Mouse (Mus musculus) limb, embryonic 14.5 days (tissue): ENCODE results near the gene Adamtsl1. TPM values are rescaled to one million over a fixed set of nuclear protein-coding genes. Genes with fewer than 3 reads are reported as not detected.

Source experiments
- ATAC-seq: fragments of 200-750 bp; cut with Nextera tagmentation; 2 replicates; pipeline ENCODE4 v1.8.0; 2017; ENCODE audit warnings: low read depth, moderate number of reproducible peaks, moderate TSS enrichment; ENCODE audit not compliant: low FRiP score
- DNase-seq: peaks from one replicate; pipeline ENCODE4 v3.0.0-alpha.2; 2015; ENCODE audit warnings: low spot score
- H3K27ac ChIP-seq: fragments of 300-500 bp; sonication (generic); replicated peaks from 2 replicates; pipeline ENCODE4 v1.5.1; 2014; ENCODE audit warnings: low read depth, mild to moderate bottlenecking, low read length, moderate library complexity, mixed read lengths
- H3K27me3 ChIP-seq: fragments of 300-500 bp; sonication (generic); 2 replicates; pipeline ENCODE4 v1.6.1; 2014; ENCODE audit warnings: low read length, mixed read lengths; ENCODE audit not compliant: control insufficient read depth, insufficient read depth
- H3K36me3 ChIP-seq: fragments of 300-500 bp; sonication (generic); 2 replicates; pipeline ENCODE4 v1.6.1; 2014; ENCODE audit warnings: mild to moderate bottlenecking, low read length, moderate library complexity, mixed read lengths; ENCODE audit not compliant: control insufficient read depth, insufficient read depth
- H3K4me1 ChIP-seq: fragments of 300-500 bp; sonication (generic); 2 replicates; pipeline ENCODE4 v1.6.1; 2014; ENCODE audit warnings: antibody characterized with exemption, low read length, mixed read lengths; ENCODE audit not compliant: control insufficient read depth, insufficient read depth
- H3K4me2 ChIP-seq: fragments of 300-500 bp; sonication (generic); replicated peaks from 2 replicates; pipeline ENCODE4 v1.6.1; 2014; ENCODE audit warnings: low read depth, mild to moderate bottlenecking, low read length, moderate library complexity; ENCODE audit not compliant: severe bottlenecking
- H3K4me3 ChIP-seq: fragments of 300-500 bp; sonication (generic); replicated peaks from 2 replicates; pipeline ENCODE4 v1.5.1; 2014; ENCODE audit warnings: low read length
- H3K9ac ChIP-seq: fragments of 300-500 bp; sonication (generic); 2 replicates; pipeline ENCODE4 v1.6.1; 2014; ENCODE audit warnings: mild to moderate bottlenecking, low read depth, low read length, moderate library complexity; ENCODE audit not compliant: severe bottlenecking
- H3K9me3 ChIP-seq: fragments of 300-500 bp; sonication (generic); 2 replicates; pipeline ENCODE4 v1.6.1; 2016; ENCODE audit warnings: low read length; ENCODE audit not compliant: control insufficient read depth
- POLR2A ChIP-seq: fragments of 200-500 bp; IDR thresholded peaks from 2 replicates; pipeline ENCODE4 v1.8.0; 2012; ENCODE audit warnings: inconsistent platforms, mild to moderate bottlenecking, moderate library complexity, borderline replicate concordance; ENCODE audit not compliant: insufficient read depth, insufficient read length; ENCODE audit errors: extremely low read depth
- WGBS: fragments of 180-500 bp; shearing (Covaris S2); extraction: QIAGEN DNeasy Blood & Tissue Kit; methylation state at CpG from one replicate; pipeline ENCODE4 v1.1.7; 2014; 5-methylcytosine and 5-hydroxymethylcytosine counted together
- polyA plus RNA-seq, 2 experiments: library from polyadenylated mRNA; depleted of rRNA in 1 of 2; stranded (reverse) in 1 of 2; unstranded in 1 of 2; fragments of >200 nt; fragmentation: Nextera tagmentation in 1 of 2; extraction: Ambion mirVana in 1 of 2; gene quantifications; 2 replicates each; pipeline versions ENCODE4 v1.2.1 to v1.2.3; 2012 to 2014

The Adamtsl1 gene
- polyA plus RNA-seq, 2 experiments: 22.9 to 47.5 TPM

GRCm38 (mm10) chr4:85507491-85507890, 6.5 kb upstream of the Adamtsl1 start:
- WGBS: 50% methylated on average over 5 of the region's 5 CpGs
- Histone ChIP-seq H3K9ac (no peak overlapping the region), H3K4me1 (no peaks in the 10 kb centered on the region), H3K27me3 (no peaks in the 10 kb centered on the region), H3K27ac (no peak overlapping the region), H3K4me2 (no peak overlapping the region), H3K9me3 (no peaks in the 10 kb centered on the region), H3K4me3 (no peak overlapping the region), H3K36me3 (no peaks in the 10 kb centered on the region)
- TF ChIP-seq POLR2A: no peak
- no peak for DNase-seq
- ATAC-seq: no peak

- TF ChIP-seq POLR2A: no peak
- Histone ChIP-seq H3K36me3 (no peaks in the 10 kb centered on the region), H3K9ac (no peak overlapping the region), H3K9me3 (no peaks in the 10 kb centered on the region), H3K4me1 (peaks cover 16% of the 10 kb centered on the region), H3K27ac (no peak overlapping the region), H3K4me2 (peak overlapping the region; percentile 98), H3K4me3 (no peak overlapping the region), H3K27me3 (peaks cover 10% of the 10 kb centered on the region)
- DNase-seq: peak; percentile 44
- 33% methylated on average over 7 of the region's 7 CpGs for WGBS
- no peak for ATAC-seq
Measured at GRCm38 (mm10) chr4:85513288-85513687, 684 bp upstream of the Adamtsl1 start.

GRCm38 (mm10) chr4:85514205-85514681, 271 bp downstream of the Adamtsl1 start:
- Histone ChIP-seq H3K4me2 (peak overlapping the region; percentile 98), H3K27ac (no peak overlapping the region), H3K9me3 (no peaks in the 10 kb centered on the region), H3K9ac (peak overlapping the region; percentile 56), H3K36me3 (no peaks in the 10 kb centered on the region), H3K27me3 (peaks cover 10% of the 10 kb centered on the region), H3K4me3 (peak overlapping the region; percentile 50), H3K4me1 (peaks cover 16% of the 10 kb centered on the region)
- ATAC-seq (peak; percentile 85), DNase-seq (peak; percentile 3)
- no peak for TF ChIP-seq POLR2A
- WGBS: 0% methylated on average over 24 of the region's 33 CpGs

- no peaks in the 10 kb centered on the region for H3K36me3 ChIP-seq
- no peak overlapping the region for H3K4me2 ChIP-seq
- no peaks in the 10 kb centered on the region for H3K27me3 ChIP-seq
- DNase-seq: peak; percentile 25
- no peaks in the 10 kb centered on the region for H3K9me3 ChIP-seq
- no peak for TF ChIP-seq POLR2A
- no peak overlapping the region for H3K27ac ChIP-seq
- WGBS: 61% methylated on average over 7 of the region's 7 CpGs
- no peak overlapping the region for H3K9ac ChIP-seq
- no peaks in the 10 kb centered on the region for H3K4me1 ChIP-seq
- no peak for ATAC-seq
- no peak overlapping the region for H3K4me3 ChIP-seq
Measured at GRCm38 (mm10) chr4:85526966-85527566, 13.1 kb downstream of the Adamtsl1 start.

DNA sequence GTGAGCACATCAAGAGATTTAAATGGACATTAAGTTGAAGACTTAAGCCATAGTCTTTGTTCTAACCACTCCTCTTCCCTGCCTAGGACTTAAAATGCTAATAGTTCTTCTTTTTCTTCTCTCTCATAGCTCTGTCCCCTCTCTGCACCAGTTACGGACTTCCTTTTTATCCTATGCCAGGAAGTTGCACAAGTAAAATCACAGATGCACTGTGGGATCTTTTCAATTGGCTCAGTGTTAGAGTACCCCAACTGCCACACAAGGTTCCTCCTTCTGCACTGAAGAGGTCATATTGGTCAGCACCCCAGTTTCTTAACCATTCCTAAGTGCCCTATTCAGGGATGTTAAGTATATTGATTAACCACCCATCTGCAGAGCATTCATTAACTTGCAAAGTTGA, 15.9 kb downstream of the Adamtsl1 start:
- Histone ChIP-seq H3K27ac (no peak overlapping the region), H3K4me1 (no peaks in the 10 kb centered on the region), H3K4me3 (no peak overlapping the region), H3K4me2 (no peak overlapping the region), H3K27me3 (no peaks in the 10 kb centered on the region), H3K36me3 (no peaks in the 10 kb centered on the region), H3K9me3 (no peaks in the 10 kb centered on the region), H3K9ac (no peak overlapping the region)
- ATAC-seq (no peak), DNase-seq (no peak)
- 88% methylated on average over 1 of the region's 1 CpGs for WGBS
- no peak for TF ChIP-seq POLR2A
